Mouse (Mus musculus): ENCODE data around the gene Ccl20.

GRCm38 (mm10) chr1:83156876-83157275, 40.3 kb downstream of the Ccl20 start:
- TF ChIP-seq POLR2A (IDR thresholded peaks at IDR 0.05; ENCODE audit: borderline replicate concordance, low read depth, low read length) (no peak), CTCF (IDR thresholded peaks at IDR 0.05; ENCODE audit: low read depth, low read length) (no peak)

Measured in bone marrow macrophage, adult 2 months (primary cell).